Mouse (Mus musculus): Measurements from ENCODE around the gene Glis1.

GRCm38 (mm10) chr4:107602787-107603186, 168.4 kb downstream of the Glis1 start:
- TF ChIP-seq CTCF (IDR thresholded peaks at IDR 0.05; ENCODE audit: extremely low read depth, insufficient read depth, low read length) (0 out of 2 replicates have a peak, but pooled peaks have one; percentile 24), POLR2A (IDR thresholded peaks at IDR 0.05; ENCODE audit: extremely low read depth, insufficient read depth, low read length) (no peak)

All from cortical plate, adult 2 months (tissue).